Mouse (Mus musculus) stomach, postnatal 0 days (tissue): ENCODE results near the gene Iqcg. TPM values are rescaled to one million over a fixed set of nuclear protein-coding genes. Genes with fewer than 3 reads are reported as not detected.
A peak's percentile ranks its signal among the peaks of the same experiment; 100 is the strongest.

ENCODE experiments used
- ATAC-seq: fragments of 200-750 bp; cut with Nextera tagmentation; 2 replicates; pipeline ENCODE4 v1.8.0; 2017; ENCODE audit not compliant: low FRiP score, low TSS enrichment
- DNase-seq: peaks from one replicate; pipeline ENCODE4 v3.0.0-alpha.2; 2016; ENCODE audit warnings: low spot score
- H3K27ac ChIP-seq: fragments of 300-500 bp; sonication (generic); replicated peaks from 2 replicates; pipeline ENCODE4 v1.5.1; 2014; ENCODE audit warnings: mild to moderate bottlenecking, control low read depth
- H3K27me3 ChIP-seq: fragments of 300-500 bp; sonication (generic); 2 replicates; pipeline ENCODE4 v1.6.1; 2014; ENCODE audit warnings: low read length; ENCODE audit not compliant: control insufficient read depth, insufficient read depth
- H3K36me3 ChIP-seq: fragments of 300-500 bp; sonication (generic); 2 replicates; pipeline ENCODE4 v1.6.1; 2014; ENCODE audit warnings: low read length, mixed read lengths; ENCODE audit not compliant: control insufficient read depth, insufficient read depth
- H3K4me1 ChIP-seq: fragments of 300-500 bp; sonication (generic); replicated peaks from 2 replicates; pipeline ENCODE4 v1.6.1; 2014; ENCODE audit warnings: antibody characterized with exemption; ENCODE audit not compliant: control insufficient read depth, insufficient read depth
- H3K4me2 ChIP-seq: fragments of 300-500 bp; sonication (generic); replicated peaks from 2 replicates; pipeline ENCODE4 v1.6.1; 2014; ENCODE audit warnings: low read depth, mild to moderate bottlenecking, control low read depth, moderate library complexity
- H3K4me3 ChIP-seq: fragments of 300-500 bp; sonication (generic); 2 replicates; pipeline ENCODE4 v1.5.1; 2014; ENCODE audit warnings: low read depth, low read length, control low read depth
- H3K9ac ChIP-seq: fragments of 300-500 bp; sonication (generic); 2 replicates; pipeline ENCODE4 v1.6.1; 2014; ENCODE audit warnings: mild to moderate bottlenecking, low read length, control low read depth, mixed read lengths
- H3K9me3 ChIP-seq: fragments of 300-500 bp; sonication (generic); 2 replicates; pipeline ENCODE4 v1.6.1; 2016; ENCODE audit warnings: low read length; ENCODE audit not compliant: control insufficient read depth
- CTCF ChIP-seq: IDR thresholded peaks from 2 replicates; pipeline ENCODE4 v1.5.1; 2016; ENCODE audit warnings: antibody characterized with exemption, low read depth, mild to moderate bottlenecking, moderate library complexity
- EP300 ChIP-seq: optimal IDR thresholded peaks from 2 replicates; pipeline ENCODE3; 2016; ENCODE audit warnings: antibody characterized with exemption
- WGBS: fragments of 180-500 bp; shearing (Covaris S2); extraction: QIAGEN DNeasy Blood & Tissue Kit; methylation state at CpG from one replicate; pipeline ENCODE4 v1.1.7; 2014; 5-methylcytosine and 5-hydroxymethylcytosine counted together
- polyA plus RNA-seq: library from polyadenylated mRNA; unstranded; fragments of >200 nt; fragmentation: Nextera tagmentation; extraction: Ambion mirVana; gene quantifications from 2 replicates; pipeline ENCODE4 v1.2.1, GENCODE M21; 2015

The Iqcg gene
- polyA plus RNA-seq, result 0.98 and 1.1 TPM in 2 replicates

DNA sequence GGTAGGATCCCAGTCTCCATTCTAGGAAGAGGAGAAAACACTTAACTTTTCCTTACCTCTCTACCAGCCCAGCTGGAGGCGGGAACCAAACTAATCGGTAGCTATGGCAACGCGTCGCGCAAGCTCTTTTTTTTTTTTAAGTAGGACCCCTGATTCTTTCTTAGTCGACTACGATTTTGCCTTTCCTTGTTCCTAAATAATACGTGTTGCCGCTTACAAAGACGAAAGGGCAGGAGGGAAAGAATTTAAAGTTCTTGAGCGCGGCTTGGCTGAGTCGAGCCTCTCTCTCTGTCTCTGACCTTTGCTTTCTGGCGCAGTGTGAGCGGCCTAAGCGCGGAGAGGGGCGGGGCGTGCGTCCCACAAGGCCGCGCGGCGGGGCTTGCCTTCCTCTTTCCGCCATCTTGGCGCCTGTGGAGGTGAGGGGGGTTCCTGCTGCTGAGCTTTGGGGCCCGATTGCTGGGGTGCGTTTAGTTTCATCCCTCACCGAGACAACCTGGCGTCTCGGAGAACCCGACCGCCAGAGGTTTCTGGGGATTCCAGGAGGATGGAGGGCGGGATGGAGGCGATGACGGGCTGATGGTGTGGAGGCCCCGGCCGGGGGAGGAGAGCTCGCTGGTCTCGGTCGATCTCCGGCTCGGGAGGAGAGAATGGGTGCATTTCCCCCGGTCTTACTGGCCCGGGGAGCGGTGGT, at the start of gene Iqcg, which contains the start of gene Rpl35a:
Iqcg (minus strand) TSS at position 124 of the 691 bp plus-strand sequence.
Rpl35a (plus strand) TSS at position 359 of the 691 bp plus-strand sequence.
- WGBS, result under 1% methylated on average over 47 of the region's 47 CpGs
- Histone ChIP-seq H3K27me3 (no peaks in the 10 kb centered on the region), H3K4me2 (peak within 1 kb of the TSS; percentile 73), H3K9me3 (no peaks in the 10 kb centered on the region), H3K27ac (peak within 1 kb of the TSS; percentile 90), H3K4me1 (peaks cover 6% of the 10 kb centered on the region), H3K4me3 (peak within 1 kb of the TSS; percentile 77), H3K36me3 (0 out of 2 replicates have a peak, but pooled peaks cover 10% of the 10 kb centered on the region), H3K9ac (peak within 1 kb of the TSS; percentile 78)
- peak; percentile 90 for DNase-seq
- peak; percentile 92 for ATAC-seq
- TF ChIP-seq CTCF, result no peak
- peak; percentile 89 for TF ChIP-seq EP300

DNA sequence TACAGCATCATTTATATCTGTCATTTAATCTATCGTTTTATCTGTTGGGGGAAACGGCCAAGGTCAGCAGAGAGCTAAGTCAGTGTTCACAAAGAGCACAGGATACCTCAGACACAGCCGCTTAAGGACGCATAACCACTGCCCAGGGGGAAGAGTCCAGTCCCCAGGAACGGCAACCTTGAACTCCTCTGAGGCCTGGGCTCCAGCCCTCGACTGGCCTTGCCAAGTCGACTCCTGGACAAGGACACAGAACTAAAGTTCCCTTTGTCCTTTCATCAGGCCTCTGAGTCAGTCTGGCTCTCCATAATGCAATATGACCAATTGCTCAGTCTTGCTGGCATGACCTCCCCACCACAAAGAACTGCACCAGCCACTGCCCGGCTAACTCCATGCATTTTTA, 29.6 kb upstream of the Iqcg start:
- Histone ChIP-seq H3K9ac (no peak overlapping the region), H3K36me3 (no peaks in the 10 kb centered on the region), H3K4me2 (no peak overlapping the region), H3K27ac (no peak overlapping the region), H3K4me3 (no peak overlapping the region), H3K27me3 (no peaks in the 10 kb centered on the region), H3K4me1 (no peaks in the 10 kb centered on the region), H3K9me3 (no peaks in the 10 kb centered on the region)
- ATAC-seq (no peak), DNase-seq (no peak)
- TF ChIP-seq CTCF, result no peak
- WGBS, result 69% methylated on average over 8 of the region's 8 CpGs

DNA sequence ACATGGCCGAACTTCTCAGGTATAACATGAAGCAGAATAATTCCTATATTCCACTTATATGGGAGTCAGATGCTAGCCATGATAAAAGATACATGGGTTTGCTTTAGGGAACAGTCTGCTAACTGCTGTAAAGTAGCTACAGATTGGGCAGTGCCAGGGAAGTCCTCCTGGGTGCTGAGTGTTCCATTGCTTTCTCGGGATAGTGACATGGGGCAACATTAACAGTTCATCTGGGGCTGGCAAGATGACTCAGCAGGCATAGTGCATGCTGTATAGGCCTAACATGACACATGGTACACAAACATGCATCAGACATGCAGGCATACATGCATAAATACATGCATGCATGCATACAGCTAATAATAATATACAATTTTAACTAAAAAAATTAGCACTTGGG, 28.0 kb upstream of the Iqcg start:
- no peak overlapping the region for H3K4me3 ChIP-seq
- H3K27me3 ChIP-seq, result no peaks in the 10 kb centered on the region
- TF ChIP-seq CTCF (no peak), EP300 (no peak)
- H3K4me1 ChIP-seq, result no peaks in the 10 kb centered on the region
- WGBS, result 84% methylated on average over 2 of the region's 2 CpGs
- no peaks in the 10 kb centered on the region for H3K36me3 ChIP-seq
- H3K9me3 ChIP-seq, result no peaks in the 10 kb centered on the region
- no peak overlapping the region for H3K9ac ChIP-seq
- no peak overlapping the region for H3K4me2 ChIP-seq
- DNase-seq (no peak), ATAC-seq (no peak)
- H3K27ac ChIP-seq, result no peak overlapping the region

DNA sequence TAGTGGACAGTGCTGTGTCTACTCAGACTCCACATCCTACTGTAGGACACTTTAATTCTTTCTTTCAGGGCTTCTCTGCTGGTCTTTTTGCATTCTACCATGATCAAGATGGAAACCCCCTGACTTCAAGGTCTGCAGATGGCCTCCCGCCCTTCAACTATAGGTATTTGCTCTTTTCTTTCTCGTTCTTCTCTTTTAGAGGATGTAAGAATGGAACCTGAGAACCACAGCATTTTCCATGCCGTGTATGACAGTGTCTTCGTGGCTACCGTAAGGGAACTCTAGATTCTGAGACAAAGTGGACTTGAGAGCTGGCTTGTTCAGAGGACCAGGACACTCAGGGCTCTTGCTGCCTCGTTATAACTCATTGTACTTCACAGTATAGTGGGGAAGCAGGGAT, 26.9 kb upstream of the Iqcg start:
- H3K36me3 ChIP-seq, result no peaks in the 10 kb centered on the region
- DNase-seq (no peak), ATAC-seq (no peak)
- no peak for TF ChIP-seq EP300
- no peak overlapping the region for H3K9ac ChIP-seq
- no peaks in the 10 kb centered on the region for H3K4me1 ChIP-seq
- no peak overlapping the region for H3K4me2 ChIP-seq
- no peaks in the 10 kb centered on the region for H3K27me3 ChIP-seq
- no peaks in the 10 kb centered on the region for H3K9me3 ChIP-seq
- no peak overlapping the region for H3K4me3 ChIP-seq
- no peak overlapping the region for H3K27ac ChIP-seq
- 90% methylated on average over 6 of the region's 6 CpGs for WGBS

DNA sequence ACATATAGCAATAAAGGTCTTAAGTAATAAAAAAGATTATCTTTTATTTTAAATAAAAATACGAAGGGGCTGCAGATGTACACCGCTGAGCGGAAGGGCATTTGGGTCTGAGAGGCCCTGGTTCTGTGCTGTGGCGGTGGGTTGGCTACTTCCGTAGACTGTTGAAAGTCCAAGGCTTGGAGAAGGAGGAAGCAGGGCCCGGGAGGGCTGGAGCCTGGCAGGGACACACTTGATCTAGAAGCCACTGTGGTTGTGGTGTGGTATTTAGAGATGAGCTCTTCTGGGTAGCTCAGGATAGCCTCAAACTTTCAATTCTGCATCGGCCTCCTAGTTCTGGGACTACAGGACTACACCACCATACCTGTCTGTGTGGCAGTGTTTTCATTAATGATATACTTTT, 24.0 kb upstream of the Iqcg start:
- H3K36me3 ChIP-seq, result no peaks in the 10 kb centered on the region
- 89% methylated on average over 7 of the region's 7 CpGs for WGBS
- H3K27ac ChIP-seq, result no peak overlapping the region
- H3K4me3 ChIP-seq, result no peak overlapping the region
- ATAC-seq (no peak), DNase-seq (no peak)
- H3K27me3 ChIP-seq, result no peaks in the 10 kb centered on the region
- no peak overlapping the region for H3K9ac ChIP-seq
- no peaks in the 10 kb centered on the region for H3K9me3 ChIP-seq
- TF ChIP-seq CTCF (no peak), EP300 (no peak)
- no peak overlapping the region for H3K4me2 ChIP-seq
- no peaks in the 10 kb centered on the region for H3K4me1 ChIP-seq

DNA sequence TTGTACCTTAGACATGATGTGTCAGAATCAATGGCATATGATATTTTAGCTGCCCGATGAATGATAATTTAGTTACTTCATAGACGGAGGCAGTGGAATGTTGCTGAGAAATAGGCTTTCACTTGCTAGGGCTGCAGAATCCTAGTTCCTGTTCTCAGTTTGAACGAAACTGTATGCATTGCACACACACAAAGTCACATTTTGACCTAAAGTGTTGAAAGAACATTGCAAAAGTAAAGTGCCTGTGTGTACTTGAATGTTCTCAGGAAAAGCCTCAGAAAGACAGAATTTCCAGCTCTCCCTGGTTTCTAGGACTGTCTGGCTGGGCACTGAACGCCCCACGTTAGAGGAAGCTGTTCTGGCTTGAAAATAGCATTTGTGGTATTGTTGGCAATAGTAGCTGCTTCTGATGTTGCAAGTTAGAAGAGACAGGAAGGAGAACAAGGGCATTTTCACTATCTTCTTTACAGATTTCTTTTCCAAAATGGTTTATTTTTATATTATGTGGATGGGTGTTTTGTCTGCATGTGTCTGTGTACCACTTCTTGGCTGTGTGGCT, 21.1 kb upstream of the Iqcg start:
- H3K27ac ChIP-seq, result no peak overlapping the region
- DNase-seq (no peak), ATAC-seq (no peak)
- H3K4me1 ChIP-seq, result no peaks in the 10 kb centered on the region
- no peaks in the 10 kb centered on the region for H3K27me3 ChIP-seq
- H3K4me2 ChIP-seq, result no peak overlapping the region
- 82% methylated on average over 5 of the region's 5 CpGs for WGBS
- H3K4me3 ChIP-seq, result no peak overlapping the region
- no peak overlapping the region for H3K9ac ChIP-seq
- no peaks in the 10 kb centered on the region for H3K9me3 ChIP-seq
- no peaks in the 10 kb centered on the region for H3K36me3 ChIP-seq
- TF ChIP-seq CTCF, result no peak
- TF ChIP-seq EP300, result no peak
